Mouse (Mus musculus) lung, embryonic 15.5 days (tissue): Measurements from ENCODE around the gene Lrrc36. TPM values are rescaled to one million over a fixed set of nuclear protein-coding genes. Genes with fewer than 3 reads are reported as not detected.

Experiments
- ATAC-seq: fragments of 200-750 bp; cut with Nextera tagmentation; 2 replicates; pipeline ENCODE4 v1.8.0; 2017; ENCODE audit warnings: moderate number of reproducible peaks, borderline replicate concordance; ENCODE audit not compliant: low FRiP score, low TSS enrichment; ENCODE audit errors: extremely low read depth
- H3K27ac ChIP-seq: fragments of 300-500 bp; sonication (generic); 2 replicates; pipeline ENCODE4 v1.5.1; 2015; ENCODE audit warnings: moderate library complexity, mild to moderate bottlenecking, inconsistent platforms
- H3K27me3 ChIP-seq: fragments of 300-500 bp; sonication (generic); 2 replicates; pipeline ENCODE4 v1.6.1; 2015; ENCODE audit warnings: inconsistent platforms
- H3K36me3 ChIP-seq: fragments of 300-500 bp; sonication (generic); 2 replicates; pipeline ENCODE4 v1.6.1; 2015; ENCODE audit warnings: inconsistent platforms
- H3K4me1 ChIP-seq: fragments of 300-500 bp; sonication (generic); 2 replicates; pipeline ENCODE4 v1.6.1; 2015; ENCODE audit warnings: inconsistent platforms
- H3K4me2 ChIP-seq: fragments of 300-500 bp; sonication (generic); 2 replicates; pipeline ENCODE4 v1.6.1; 2015; ENCODE audit warnings: inconsistent platforms, mild to moderate bottlenecking, moderate library complexity
- H3K4me3 ChIP-seq: fragments of 300-500 bp; sonication (generic); 2 replicates; pipeline ENCODE4 v1.5.1; 2015; ENCODE audit warnings: mild to moderate bottlenecking, inconsistent platforms
- H3K9ac ChIP-seq: fragments of 300-500 bp; sonication (generic); 2 replicates; pipeline ENCODE4 v1.6.1; 2015; ENCODE audit warnings: inconsistent platforms
- H3K9me3 ChIP-seq: fragments of 300-500 bp; sonication (generic); 2 replicates; pipeline ENCODE4 v1.6.1; 2016; ENCODE audit warnings: inconsistent platforms
- WGBS: fragments of 180-500 bp; shearing (Covaris S2); methylation state at CpG from one replicate; pipeline ENCODE4 v1.1.7; 2015; 5-methylcytosine and 5-hydroxymethylcytosine counted together
- polyA plus RNA-seq: library from polyadenylated mRNA; unstranded; fragments of >200 nt; fragmentation: Nextera tagmentation; extraction: Ambion mirVana; gene quantifications from 2 replicates; pipeline ENCODE4 v1.2.1, GENCODE M21; 2015

Gene Lrrc36
- polyA plus RNA-seq, 1 experiment from 2014 or later = 0.67 TPM

GRCm38 (mm10) chr8:105469041-105469695 is 55.8 kb downstream of the Lrrc36 start:
- ATAC-seq = no peak
- no peak overlapping the region for H3K27ac ChIP-seq
- H3K36me3 ChIP-seq = no peaks in the 10 kb centered on the region
- 39% methylated on average over 6 of the region's 6 CpGs for WGBS
- H3K4me1 ChIP-seq = peaks cover 64% of the 10 kb centered on the region
- H3K9me3 ChIP-seq = no peaks in the 10 kb centered on the region
- H3K9ac ChIP-seq = no peak overlapping the region
- H3K4me3 ChIP-seq = no peak overlapping the region
- H3K27me3 ChIP-seq = 0 out of 2 replicates have a peak, but pooled peaks cover 6% of the 10 kb centered on the region
- H3K4me2 ChIP-seq = no peak overlapping the region

GRCm38 (mm10) chr8:105469816-105470215 is 56.4 kb downstream of the Lrrc36 start:
- Histone ChIP-seq H3K27ac (no peak overlapping the region), H3K4me2 (0 out of 2 replicates have a peak overlapping the region, but pooled peaks have one; percentile 58), H3K9me3 (no peaks in the 10 kb centered on the region), H3K4me3 (no peak overlapping the region), H3K4me1 (peaks cover 66% of the 10 kb centered on the region), H3K36me3 (no peaks in the 10 kb centered on the region), H3K27me3 (0 out of 2 replicates have a peak, but pooled peaks cover 6% of the 10 kb centered on the region), H3K9ac (no peak overlapping the region)
- no peak for ATAC-seq
- WGBS = 89% methylated on average over 5 of the region's 5 CpGs

GRCm38 (mm10) chr8:105470262-105470661 is 56.9 kb downstream of the Lrrc36 start:
- H3K27ac ChIP-seq = no peak overlapping the region
- no peaks in the 10 kb centered on the region for H3K9me3 ChIP-seq
- no peaks in the 10 kb centered on the region for H3K36me3 ChIP-seq
- peak overlapping the region; percentile 58; the same call in 1 of the 2 replicates for H3K4me2 ChIP-seq
- peaks cover 70% of the 10 kb centered on the region for H3K4me1 ChIP-seq
- no peak overlapping the region for H3K9ac ChIP-seq
- ATAC-seq = no peak
- H3K4me3 ChIP-seq = no peak overlapping the region
- WGBS = 70% methylated on average over 5 of the region's 5 CpGs
- H3K27me3 ChIP-seq = 0 out of 2 replicates have a peak, but pooled peaks cover 6% of the 10 kb centered on the region

DNA sequence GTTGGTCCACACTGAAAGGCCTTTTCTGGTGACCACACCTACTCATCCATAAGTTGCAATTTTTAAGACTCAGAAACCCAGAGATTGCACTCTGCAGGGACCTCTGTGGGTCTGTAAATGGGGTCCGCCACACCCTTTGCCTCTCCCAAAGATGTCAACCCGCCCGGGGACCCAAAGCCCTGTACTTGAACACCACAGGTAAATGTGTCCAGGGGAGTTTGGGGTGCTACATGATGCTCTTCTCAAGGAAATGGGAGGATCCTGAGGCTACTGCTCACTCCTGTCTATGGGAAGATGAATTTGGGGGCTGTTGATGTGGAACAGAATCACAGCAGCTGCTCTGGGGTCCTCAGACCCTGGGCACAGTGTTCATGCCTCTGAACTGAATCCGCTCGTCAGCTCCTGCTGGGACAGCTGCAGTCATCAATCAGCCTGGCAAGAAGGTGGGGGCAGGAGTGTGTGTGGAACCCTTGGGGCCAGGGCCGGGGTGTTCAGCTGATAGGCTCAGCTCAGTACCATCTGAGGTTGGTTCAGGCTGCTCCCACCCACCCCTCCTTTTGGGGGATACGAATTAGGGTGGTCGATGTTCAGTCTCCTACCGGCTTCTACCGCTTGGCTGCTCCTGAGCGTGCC is 57.4 kb downstream of the Lrrc36 start:
- peak overlapping the region; percentile 30; the same call in 1 of the 2 replicates for H3K9ac ChIP-seq
- peak overlapping the region; percentile 32 for H3K4me3 ChIP-seq
- 0 out of 2 replicates have a peak, but pooled peaks cover 6% of the 10 kb centered on the region for H3K27me3 ChIP-seq
- peak overlapping the region; percentile 58 for H3K4me2 ChIP-seq
- no peak for ATAC-seq
- H3K9me3 ChIP-seq = no peaks in the 10 kb centered on the region
- peak overlapping the region; percentile 3; the same call in 1 of the 2 replicates for H3K27ac ChIP-seq
- 19% methylated on average over 11 of the region's 11 CpGs for WGBS
- H3K36me3 ChIP-seq = 0 out of 2 replicates have a peak, but pooled peaks cover 3% of the 10 kb centered on the region
- peaks cover 75% of the 10 kb centered on the region for H3K4me1 ChIP-seq

- 8% methylated on average over 25 of the region's 25 CpGs for WGBS
- ATAC-seq = peak; percentile 93
- peak within 1 kb of the TSS; percentile 30; the same call in 1 of the 2 replicates for H3K9ac ChIP-seq
Observed at GRCm38 (mm10) chr8:105471314-105472015, 58.1 kb downstream of the Lrrc36 start, which contains the start of gene Tppp3. Gene Tppp3 (minus strand): TSS chr8:105471526.

DNA sequence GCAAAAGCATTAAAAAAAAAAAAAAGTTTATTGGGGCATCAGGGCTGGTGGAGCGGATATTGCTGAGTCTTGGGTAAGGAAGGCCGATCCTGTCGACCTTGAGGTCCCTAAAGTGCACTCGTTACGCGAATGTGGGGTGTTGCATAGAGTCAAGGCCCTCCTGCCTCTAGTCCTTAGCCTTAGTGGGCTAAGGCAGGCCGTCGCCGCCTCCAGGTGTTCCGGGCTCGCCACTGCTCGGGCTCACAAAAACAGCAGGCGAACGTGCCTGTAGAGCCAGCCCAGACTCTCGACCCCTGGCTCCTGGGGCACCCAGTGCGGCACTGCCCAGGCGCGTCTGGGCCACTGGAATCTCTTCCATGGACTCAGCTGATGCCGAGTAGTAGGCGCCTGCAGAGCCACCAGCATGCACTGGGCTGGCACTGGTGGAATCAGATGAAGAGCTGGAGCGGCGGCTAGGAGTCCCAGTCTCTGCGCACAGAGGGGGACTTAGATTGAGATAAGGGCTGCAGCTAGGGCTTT is 59.1 kb downstream of the Lrrc36 start:
- Histone ChIP-seq H3K9ac (no peak overlapping the region), H3K4me3 (no peak overlapping the region), H3K9me3 (no peaks in the 10 kb centered on the region), H3K27me3 (0 out of 2 replicates have a peak, but pooled peaks cover 6% of the 10 kb centered on the region), H3K4me1 (peaks cover 61% of the 10 kb centered on the region), H3K36me3 (0 out of 2 replicates have a peak, but pooled peaks cover 6% of the 10 kb centered on the region), H3K4me2 (no peak overlapping the region), H3K27ac (no peak overlapping the region)
- no peak for ATAC-seq
- WGBS = 45% methylated on average over 23 of the region's 23 CpGs

More at GRCm38 (mm10) chr8:105471314-105472015, 58.1 kb downstream of the Lrrc36 start, which contains the start of gene Tppp3:
- Histone ChIP-seq H3K27me3 (0 out of 2 replicates have a peak, but pooled peaks cover 6% of the 10 kb centered on the region), H3K4me1 (peaks cover 71% of the 10 kb centered on the region), H3K9me3 (no peaks in the 10 kb centered on the region), H3K36me3 (0 out of 2 replicates have a peak, but pooled peaks cover 6% of the 10 kb centered on the region), H3K4me3 (peak within 1 kb of the TSS; percentile 32), H3K27ac (peak within 1 kb of the TSS; percentile 56; the same call in 1 of the 2 replicates), H3K4me2 (peak within 1 kb of the TSS; percentile 58)

DNA sequence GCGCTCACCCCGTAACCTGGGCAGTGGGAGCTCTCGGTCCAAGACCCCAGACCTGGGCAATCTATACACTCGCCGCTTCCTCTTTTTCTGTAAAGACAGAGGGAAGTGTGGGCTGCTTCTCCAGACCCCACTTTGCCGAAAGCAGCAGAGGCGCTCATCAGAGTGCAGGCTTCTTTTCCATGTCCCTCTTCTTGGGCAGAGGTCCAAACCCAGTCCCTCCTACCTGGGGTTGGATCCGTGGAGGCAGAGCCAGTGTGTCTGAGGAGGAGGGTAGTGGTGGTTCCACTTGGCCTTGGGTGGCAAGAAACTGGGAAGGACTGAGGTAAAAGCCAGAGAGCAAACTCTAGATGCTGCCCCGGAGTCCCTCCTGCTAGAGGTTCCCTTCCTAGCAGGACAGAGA is 59.6 kb downstream of the Lrrc36 start:
- ATAC-seq = no peak
- WGBS = 69% methylated on average over 9 of the region's 9 CpGs
- H3K4me1 ChIP-seq = peaks cover 58% of the 10 kb centered on the region
- 0 out of 2 replicates have a peak, but pooled peaks cover 6% of the 10 kb centered on the region for H3K27me3 ChIP-seq
- no peaks in the 10 kb centered on the region for H3K9me3 ChIP-seq
- H3K27ac ChIP-seq = no peak overlapping the region
- H3K4me2 ChIP-seq = no peak overlapping the region
- no peak overlapping the region for H3K9ac ChIP-seq
- H3K4me3 ChIP-seq = no peak overlapping the region
- 0 out of 2 replicates have a peak, but pooled peaks cover 6% of the 10 kb centered on the region for H3K36me3 ChIP-seq

GRCm38 (mm10) chr8:105473816-105474606 is 60.6 kb downstream of the Lrrc36 start:
- 31% methylated on average over 17 of the region's 17 CpGs for WGBS
- ATAC-seq = no peak
- no peak overlapping the region for H3K4me3 ChIP-seq
- H3K4me1 ChIP-seq = peaks cover 55% of the 10 kb centered on the region
- H3K9ac ChIP-seq = no peak overlapping the region
- H3K9me3 ChIP-seq = no peaks in the 10 kb centered on the region
- peak overlapping the region; percentile 13; the same call in 1 of the 2 replicates for H3K4me2 ChIP-seq
- 0 out of 2 replicates have a peak, but pooled peaks cover 6% of the 10 kb centered on the region for H3K36me3 ChIP-seq
- H3K27me3 ChIP-seq = 0 out of 2 replicates have a peak, but pooled peaks cover 6% of the 10 kb centered on the region
- peak overlapping the region; percentile 46 for H3K27ac ChIP-seq

DNA sequence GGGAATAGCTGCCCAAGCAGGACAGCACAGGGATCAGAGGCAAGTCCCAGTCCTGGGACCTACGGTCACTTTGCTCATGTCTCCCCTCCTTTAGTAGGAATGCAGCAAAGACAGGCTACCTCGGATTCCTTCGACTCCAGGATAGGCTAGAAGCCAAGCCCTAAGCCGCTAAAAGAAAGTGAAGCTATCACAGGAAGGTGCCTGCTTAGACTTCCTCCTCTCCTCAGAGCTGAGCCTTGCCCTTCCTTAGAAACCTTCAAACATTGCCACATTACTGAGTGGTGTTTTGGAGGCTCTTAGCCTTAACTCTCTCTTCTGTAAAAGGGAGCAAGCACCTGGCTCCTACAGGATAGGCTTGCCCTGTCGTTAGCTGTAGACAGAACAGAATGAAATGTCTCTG is 61.3 kb downstream of the Lrrc36 start:
- Histone ChIP-seq H3K36me3 (0 out of 2 replicates have a peak, but pooled peaks cover 6% of the 10 kb centered on the region), H3K9me3 (no peaks in the 10 kb centered on the region), H3K4me2 (peak overlapping the region; percentile 13; the same call in 1 of the 2 replicates), H3K27ac (peak overlapping the region; percentile 46), H3K4me1 (peaks cover 48% of the 10 kb centered on the region), H3K9ac (no peak overlapping the region), H3K4me3 (no peak overlapping the region), H3K27me3 (0 out of 2 replicates have a peak, but pooled peaks cover 6% of the 10 kb centered on the region)
- 27% methylated on average over 5 of the region's 5 CpGs for WGBS
- ATAC-seq = no peak

DNA sequence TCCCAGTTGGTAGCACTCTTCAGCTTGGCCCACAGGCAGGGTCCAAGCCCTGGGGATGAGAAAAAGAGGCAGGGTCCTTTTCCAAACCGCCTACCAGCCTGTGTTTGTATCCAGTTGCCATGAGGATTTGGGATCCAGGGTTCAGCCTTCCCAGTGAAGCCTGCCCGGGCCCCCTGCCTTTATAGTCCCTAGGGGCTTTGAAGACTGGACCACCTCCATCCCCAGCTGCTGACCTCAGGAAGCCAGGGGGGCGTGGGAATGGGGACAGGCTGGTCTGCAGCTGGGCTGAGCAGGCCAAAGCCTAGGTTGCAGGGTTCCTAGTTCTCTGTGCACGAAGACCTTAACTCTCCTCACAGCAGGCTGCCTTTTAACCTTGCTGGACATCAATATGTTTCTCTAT is 61.9 kb downstream of the Lrrc36 start:
- WGBS = 71% methylated on average over 4 of the region's 4 CpGs
- Histone ChIP-seq H3K36me3 (0 out of 2 replicates have a peak, but pooled peaks cover 6% of the 10 kb centered on the region), H3K4me1 (peaks cover 42% of the 10 kb centered on the region), H3K9me3 (no peaks in the 10 kb centered on the region), H3K4me2 (no peak overlapping the region), H3K27me3 (0 out of 2 replicates have a peak, but pooled peaks cover 6% of the 10 kb centered on the region), H3K4me3 (no peak overlapping the region), H3K27ac (peak overlapping the region; percentile 46), H3K9ac (no peak overlapping the region)
- no peak for ATAC-seq
